In genomic region chrX:136708782-136709181, GRCm38 (mm10) we compare ENCODE assay signal across 8 mouse cellular contexts. TPM values are rescaled to one million over a fixed set of nuclear protein-coding genes. Genes with fewer than 3 reads are reported as not detected.
DNase-seq lines count a peak whose midpoint lies in the region; ATAC-seq and TF ChIP-seq lines count a peak whose summit lies in the region.

No protein-coding gene starts in this region.

- no peaks in the 10 kb centered on the region for H3K9me3 ChIP-seq in kidney, embryonic 15.5 days (replicated peaks)
- no peaks in the 10 kb centered on the region for H3K9me3 ChIP-seq in embryonic facial prominence, embryonic 10.5 days
- H3K9me3 ChIP-seq in hindbrain, embryonic 15.5 days, result no peaks in the 10 kb centered on the region
- no peaks in the 10 kb centered on the region for H3K9me3 ChIP-seq in midbrain, embryonic 10.5 days (replicated peaks)

- no peak for TF ChIP-seq CTCF in thymus, adult 2 months (IDR thresholded peaks at IDR 0.05; ENCODE audit: borderline replicate concordance, control insufficient read depth, extremely low read depth, insufficient read depth, low read length, poor library complexity)

- H3K27me3 ChIP-seq in kidney, embryonic 15.5 days, result peaks cover 15% of the 10 kb centered on the region
- H3K27me3 ChIP-seq in embryonic facial prominence, embryonic 10.5 days (replicated peaks; ENCODE audit: low read depth, poor library complexity, severe bottlenecking), result peaks cover 28% of the 10 kb centered on the region
- no peaks in the 10 kb centered on the region; the same call in 1 of the 2 replicates for H3K27me3 ChIP-seq in hindbrain, embryonic 15.5 days
- peaks cover 16% of the 10 kb centered on the region for H3K27me3 ChIP-seq in midbrain, embryonic 10.5 days (ENCODE audit: low read depth, poor library complexity, severe bottlenecking)
- H3K27me3 ChIP-seq in thymus, adult 2 months (ENCODE audit: control insufficient read depth, insufficient read depth, low read length), result no peaks in the 10 kb centered on the region

- no peak for TF ChIP-seq POLR2A in thymus, adult 2 months (IDR thresholded peaks at IDR 0.05; ENCODE audit: control insufficient read depth, extremely low read depth, insufficient read depth, low read length, poor library complexity)

- peak; percentile 55 for ATAC-seq in kidney, embryonic 15.5 days (replicated peaks; ENCODE audit: low FRiP score)
- ATAC-seq in hindbrain, embryonic 15.5 days (ENCODE audit: low FRiP score, low read depth), result peak; percentile 54

- 29% methylated on average over 14 of the region's 14 CpGs for WGBS in kidney, embryonic 15.5 days
- WGBS in embryonic facial prominence, embryonic 10.5 days, result 27% methylated on average over 14 of the region's 14 CpGs
- WGBS in hindbrain, embryonic 15.5 days, result 17% methylated on average over 14 of the region's 14 CpGs
- WGBS in midbrain, embryonic 10.5 days, result 23% methylated on average over 14 of the region's 14 CpGs
- 66% methylated on average over 14 of the region's 14 CpGs for WGBS in thymus, adult 2 months

- peak overlapping the region; percentile 56 for H3K9ac ChIP-seq in kidney, embryonic 15.5 days
- H3K9ac ChIP-seq in hindbrain, embryonic 15.5 days, result peak overlapping the region; percentile 56

- no peaks in the 10 kb centered on the region for H3K36me3 ChIP-seq in kidney, embryonic 15.5 days
- no peaks in the 10 kb centered on the region for H3K36me3 ChIP-seq in embryonic facial prominence, embryonic 10.5 days (replicated peaks)
- H3K36me3 ChIP-seq in hindbrain, embryonic 15.5 days, result no peaks in the 10 kb centered on the region
- no peaks in the 10 kb centered on the region for H3K36me3 ChIP-seq in midbrain, embryonic 10.5 days
- no peaks in the 10 kb centered on the region for H3K36me3 ChIP-seq in thymus, adult 2 months (ENCODE audit: control insufficient read depth, insufficient read depth, low read length)

- peak overlapping the region; percentile 60 for H3K4me2 ChIP-seq in kidney, embryonic 15.5 days
- peak overlapping the region; percentile 64 for H3K4me2 ChIP-seq in hindbrain, embryonic 15.5 days

- 0 out of 2 replicates have a peak, but pooled peaks cover 2% of the 10 kb centered on the region for H3K4me1 ChIP-seq in kidney, embryonic 15.5 days
- 0 out of 2 replicates have a peak, but pooled peaks cover 3% of the 10 kb centered on the region for H3K4me1 ChIP-seq in embryonic facial prominence, embryonic 10.5 days
- H3K4me1 ChIP-seq in hindbrain, embryonic 15.5 days (replicated peaks), result peaks cover 5% of the 10 kb centered on the region; the same call in 1 of the 2 replicates
- H3K4me1 ChIP-seq in midbrain, embryonic 10.5 days, result peaks cover 11% of the 10 kb centered on the region
- H3K4me1 ChIP-seq in thymus, adult 2 months (replicated peaks; ENCODE audit: control insufficient read depth, insufficient read depth, low read length), result peaks cover 6% of the 10 kb centered on the region; the same call in 1 of the 2 replicates

- peak overlapping the region; percentile 85 for H3K27ac ChIP-seq in kidney, embryonic 15.5 days
- H3K27ac ChIP-seq in embryonic facial prominence, embryonic 10.5 days (replicated peaks), result peak overlapping the region; percentile 90
- H3K27ac ChIP-seq in hindbrain, embryonic 15.5 days (replicated peaks), result peak overlapping the region; percentile 93
- peak overlapping the region; percentile 91 for H3K27ac ChIP-seq in midbrain, embryonic 10.5 days (replicated peaks)
- H3K27ac ChIP-seq in thymus, adult 2 months (ENCODE audit: control insufficient read depth, insufficient read depth, low read length), result no peak overlapping the region

- DNase-seq in kidney, adult 11 months, result no peak
- DNase-seq in embryonic facial prominence, embryonic 10.5 days (ENCODE audit: low spot score), result peak; percentile 22
- DNase-seq in midbrain, embryonic 10.5 days (ENCODE audit: low spot score), result peak; percentile 34
- DNase-seq in thymus, postnatal 10 days (ENCODE audit: low spot score in 2 of 2), result no peak
- no peak for DNase-seq in thymus, adult 2 months
- DNase-seq in urinary bladder, adult 2 months (ENCODE audit: low spot score), result no peak

- H3K4me3 ChIP-seq in kidney, embryonic 15.5 days (replicated peaks), result peak overlapping the region; percentile 54
- peak overlapping the region; percentile 64 for H3K4me3 ChIP-seq in embryonic facial prominence, embryonic 10.5 days
- H3K4me3 ChIP-seq in hindbrain, embryonic 15.5 days, result peak overlapping the region; percentile 52
- peak overlapping the region; percentile 63 for H3K4me3 ChIP-seq in midbrain, embryonic 10.5 days
- no peak overlapping the region for H3K4me3 ChIP-seq in thymus, adult 2 months (ENCODE audit: control insufficient read depth, insufficient read depth, low read length)

RNA-seq across cellular contexts. Expression of gene Tceal1, which starts 1.0 kb away (rescaled TPM):
- polyA plus RNA-seq in kidney, embryonic 15.5 days (2015; fragmentation: Nextera tagmentation; extraction: Ambion mirVana), result 10.4 and 11.8 TPM in 2 replicates
- 7.1 and 7.2 TPM in 2 replicates for polyA plus RNA-seq in embryonic facial prominence, embryonic 10.5 days (2016; fragmentation: Nextera tagmentation; extraction: Ambion mirVana)
- 21.8 and 23.2 TPM in 2 replicates for polyA plus RNA-seq in hindbrain, embryonic 15.5 days (2015; fragmentation: Nextera tagmentation; extraction: Ambion mirVana)
- 10.2 and 10.3 TPM in 2 replicates for polyA plus RNA-seq in midbrain, embryonic 10.5 days (2016; fragmentation: Nextera tagmentation; extraction: Ambion mirVana)
- polyA plus RNA-seq in thymus, adult 2 months (2012; rRNA removed), result 0.06 and 0.18 TPM in 2 replicates
- 6.3 and 7.3 TPM in 2 replicates for polyA plus RNA-seq in urinary bladder, adult 2 months (2012; rRNA removed)

RNA-seq across cellular contexts. Expression of gene Morf4l2, which starts 34.7 kb away (rescaled TPM):
- 557 and 568 TPM in 2 replicates for polyA plus RNA-seq in kidney, embryonic 15.5 days (2015; fragmentation: Nextera tagmentation; extraction: Ambion mirVana)
- 573 and 588 TPM in 2 replicates for polyA plus RNA-seq in embryonic facial prominence, embryonic 10.5 days (2016; fragmentation: Nextera tagmentation; extraction: Ambion mirVana)
- 523 and 538 TPM in 2 replicates for polyA plus RNA-seq in hindbrain, embryonic 15.5 days (2015; fragmentation: Nextera tagmentation; extraction: Ambion mirVana)
- 586 and 616 TPM in 2 replicates for polyA plus RNA-seq in midbrain, embryonic 10.5 days (2016; fragmentation: Nextera tagmentation; extraction: Ambion mirVana)
- 27.7 and 37.1 TPM in 2 replicates for polyA plus RNA-seq in thymus, adult 2 months (2012; rRNA removed)
- polyA plus RNA-seq in urinary bladder, adult 2 months (2012; rRNA removed), result 171 and 201 TPM in 2 replicates

Comparison
In these comparisons a context has a peak if more than half of its experiments do, and no peak if none do; other contexts are left out.
1. DNase-seq: peak in embryonic facial prominence, embryonic 10.5 days (single experiment) and midbrain, embryonic 10.5 days (single experiment); none in kidney, adult 11 months (single experiment), thymus, postnatal 10 days (0 of 2), thymus, adult 2 months (single experiment) and urinary bladder, adult 2 months (single experiment).